Comparison of ENCODE assay signal across 29 mouse cellular contexts in genomic region chr11:26814601-26815000, GRCm38 (mm10).
DNase-seq lines count a peak whose midpoint lies in the region; ATAC-seq lines count a peak whose summit lies in the region.
"Had no signal": no experiment of that assay in that cellular context is flagged by ENCODE, and none has a peak within 500 bp of the region (broad histone marks: within the 10 kb centered on the region; RNA-seq: fewer than 3 reads in every experiment).

No protein-coding gene starts in this region.

- no peak for ATAC-seq in hindbrain, embryonic 14.5 days (ENCODE audit: low FRiP score)
- no peak for ATAC-seq in hindbrain, embryonic 16.5 days
- ATAC-seq in midbrain, embryonic 13.5 days = no peak
- no peak for ATAC-seq in midbrain, embryonic 11.5 days (ENCODE audit: low FRiP score)
- 0 out of 2 replicates have a peak, but pooled peaks have one; percentile 50 for ATAC-seq in midbrain, embryonic 15.5 days (replicated peaks)
- ATAC-seq in neural tube, embryonic 13.5 days (ENCODE audit: low read depth) = peak; percentile 43; the same call in 1 of the 2 replicates
- ATAC-seq: inflammation-experienced regulatory T-cells, adult 6 months; Patski had no signal

- H3K4me1 ChIP-seq in hindbrain, embryonic 14.5 days (replicated peaks; ENCODE audit: control insufficient read depth, insufficient read depth, low read length) = no peaks in the 10 kb centered on the region; the same call in 1 of the 2 replicates
- no peaks in the 10 kb centered on the region for H3K4me1 ChIP-seq in hindbrain, embryonic 16.5 days (ENCODE audit: control insufficient read depth, insufficient read depth, low read depth, low read length)
- no peaks in the 10 kb centered on the region for H3K4me1 ChIP-seq in midbrain, embryonic 13.5 days (replicated peaks)
- H3K4me1 ChIP-seq in midbrain, embryonic 11.5 days (ENCODE audit: control insufficient read depth, insufficient read depth, low read length) = no peaks in the 10 kb centered on the region
- 0 out of 2 replicates have a peak, but pooled peaks cover 4% of the 10 kb centered on the region for H3K4me1 ChIP-seq in midbrain, embryonic 15.5 days
- peaks cover 8% of the 10 kb centered on the region for H3K4me1 ChIP-seq in neural tube, embryonic 13.5 days (replicated peaks)
- H3K4me1 ChIP-seq: embryonic facial prominence, embryonic 10.5 days; embryonic facial prominence, embryonic 13.5 days; heart, embryonic 12.5 days; heart, embryonic 15.5 days; hindbrain, embryonic 10.5 days had no signal

- WGBS in hindbrain, embryonic 14.5 days = 77% methylated on average over 3 of the region's 3 CpGs
- WGBS in hindbrain, embryonic 16.5 days = 82% methylated on average over 3 of the region's 3 CpGs
- 86% methylated on average over 3 of the region's 3 CpGs for WGBS in midbrain, embryonic 13.5 days
- WGBS in midbrain, embryonic 11.5 days = 92% methylated on average over 3 of the region's 3 CpGs
- WGBS in midbrain, embryonic 15.5 days = 88% methylated on average over 3 of the region's 3 CpGs
- WGBS in neural tube, embryonic 13.5 days = 80% methylated on average over 3 of the region's 3 CpGs

- H3K36me3 ChIP-seq in hindbrain, embryonic 14.5 days (replicated peaks; ENCODE audit: control insufficient read depth, insufficient read depth) = no peaks in the 10 kb centered on the region
- H3K36me3 ChIP-seq in hindbrain, embryonic 16.5 days (ENCODE audit: control insufficient read depth, insufficient read depth, low read length) = no peaks in the 10 kb centered on the region
- H3K36me3 ChIP-seq in midbrain, embryonic 13.5 days = no peaks in the 10 kb centered on the region
- no peaks in the 10 kb centered on the region for H3K36me3 ChIP-seq in midbrain, embryonic 11.5 days (ENCODE audit: control insufficient read depth, insufficient read depth, low read length)
- no peaks in the 10 kb centered on the region for H3K36me3 ChIP-seq in midbrain, embryonic 15.5 days (replicated peaks)
- H3K36me3 ChIP-seq in neural tube, embryonic 13.5 days = no peaks in the 10 kb centered on the region
- H3K36me3 ChIP-seq: embryonic facial prominence, embryonic 10.5 days; embryonic facial prominence, embryonic 13.5 days; forebrain, embryonic 15.5 days; G1E; heart, embryonic 12.5 days; heart, embryonic 15.5 days; hindbrain, embryonic 10.5 days had no signal

- H3K27me3 ChIP-seq in hindbrain, embryonic 14.5 days (ENCODE audit: control insufficient read depth, insufficient read depth, low read length) = no peaks in the 10 kb centered on the region
- no peaks in the 10 kb centered on the region for H3K27me3 ChIP-seq in hindbrain, embryonic 16.5 days (replicated peaks; ENCODE audit: control insufficient read depth, insufficient read depth, low read length)
- H3K27me3 ChIP-seq in midbrain, embryonic 13.5 days = no peaks in the 10 kb centered on the region
- H3K27me3 ChIP-seq in midbrain, embryonic 11.5 days (ENCODE audit: control insufficient read depth, insufficient read depth, low read length) = no peaks in the 10 kb centered on the region
- no peaks in the 10 kb centered on the region for H3K27me3 ChIP-seq in midbrain, embryonic 15.5 days (replicated peaks)
- no peaks in the 10 kb centered on the region for H3K27me3 ChIP-seq in neural tube, embryonic 13.5 days
- H3K27me3 ChIP-seq: CH12.LX; embryonic facial prominence, embryonic 13.5 days; forebrain, embryonic 15.5 days; heart, embryonic 12.5 days; heart, embryonic 15.5 days had no signal

- no peak overlapping the region for H3K9ac ChIP-seq in hindbrain, embryonic 14.5 days
- H3K9ac ChIP-seq in hindbrain, embryonic 16.5 days (ENCODE audit: low read depth, low read length) = no peak overlapping the region
- no peak overlapping the region for H3K9ac ChIP-seq in midbrain, embryonic 13.5 days (replicated peaks)
- no peak overlapping the region for H3K9ac ChIP-seq in midbrain, embryonic 11.5 days (ENCODE audit: low read length)
- H3K9ac ChIP-seq in midbrain, embryonic 15.5 days = no peak overlapping the region
- H3K9ac ChIP-seq in neural tube, embryonic 13.5 days = no peak overlapping the region
- H3K9ac ChIP-seq: embryonic facial prominence, embryonic 13.5 days; forebrain, embryonic 15.5 days; heart, embryonic 12.5 days; heart, embryonic 15.5 days had no signal

- H3K9me3 ChIP-seq in hindbrain, embryonic 14.5 days (ENCODE audit: control insufficient read depth, low read length) = no peaks in the 10 kb centered on the region
- H3K9me3 ChIP-seq in hindbrain, embryonic 16.5 days (ENCODE audit: control insufficient read depth, low read length) = no peaks in the 10 kb centered on the region
- H3K9me3 ChIP-seq in midbrain, embryonic 13.5 days = no peaks in the 10 kb centered on the region
- H3K9me3 ChIP-seq in midbrain, embryonic 11.5 days (ENCODE audit: control insufficient read depth, low read length) = no peaks in the 10 kb centered on the region
- H3K9me3 ChIP-seq in midbrain, embryonic 15.5 days = no peaks in the 10 kb centered on the region
- no peaks in the 10 kb centered on the region for H3K9me3 ChIP-seq in neural tube, embryonic 13.5 days
- H3K9me3 ChIP-seq: embryonic facial prominence, embryonic 10.5 days; embryonic facial prominence, embryonic 13.5 days; forebrain, embryonic 15.5 days; G1E; heart, embryonic 12.5 days; heart, embryonic 15.5 days; hindbrain, embryonic 10.5 days had no signal

- no peak overlapping the region for H3K4me3 ChIP-seq in hindbrain, embryonic 14.5 days (replicated peaks; ENCODE audit: low read length)
- H3K4me3 ChIP-seq in hindbrain, embryonic 16.5 days (ENCODE audit: low read length) = no peak overlapping the region
- H3K4me3 ChIP-seq in midbrain, embryonic 13.5 days (replicated peaks) = no peak overlapping the region
- no peak overlapping the region for H3K4me3 ChIP-seq in midbrain, embryonic 11.5 days (ENCODE audit: low read depth, low read length)
- no peak overlapping the region for H3K4me3 ChIP-seq in midbrain, embryonic 15.5 days
- H3K4me3 ChIP-seq in neural tube, embryonic 13.5 days = no peak overlapping the region
- H3K4me3 ChIP-seq: embryonic facial prominence, embryonic 10.5 days; embryonic facial prominence, embryonic 13.5 days; heart, embryonic 12.5 days; heart, embryonic 15.5 days; hindbrain, embryonic 10.5 days had no signal

- H3K27ac ChIP-seq in hindbrain, embryonic 14.5 days = peak overlapping the region; percentile 52; the same call in 1 of the 2 replicates
- H3K27ac ChIP-seq in hindbrain, embryonic 16.5 days (ENCODE audit: low read depth, low read length) = no peak overlapping the region
- H3K27ac ChIP-seq in midbrain, embryonic 13.5 days = peak overlapping the region; percentile 63; the same call in 1 of the 2 replicates
- no peak overlapping the region for H3K27ac ChIP-seq in midbrain, embryonic 11.5 days (ENCODE audit: low read depth, low read length)
- H3K27ac ChIP-seq in midbrain, embryonic 15.5 days = no peak overlapping the region
- peak overlapping the region; percentile 77 for H3K27ac ChIP-seq in neural tube, embryonic 13.5 days (replicated peaks)
- H3K27ac ChIP-seq: embryonic facial prominence, embryonic 10.5 days; embryonic facial prominence, embryonic 13.5 days; heart, embryonic 15.5 days; hindbrain, embryonic 10.5 days; hindbrain, postnatal 0 days had no signal

- DNase-seq in hindbrain, embryonic 14.5 days (ENCODE audit: low spot score) = no peak
- no peak for DNase-seq in midbrain, embryonic 11.5 days (ENCODE audit: low spot score, missing footprints)
- DNase-seq in cerebellum, adult 8-10 months = no peak
- DNase-seq in layer of hippocampus, postnatal 25 days (ENCODE audit: extremely low spot score in 1 of 2, low spot score in 1 of 2) = no peak
- DNase-seq: adrenal gland, postnatal 14 days; B cell, adult 2 months; cerebellum, adult 11 months; cerebellum, adult 2 months; cerebellum, postnatal 10 days; cerebellum, postnatal 36 days; gastrocnemius, postnatal 25 days; heart, adult 18-20 months; heart, postnatal 10 days; heart, postnatal 36 days had no signal

- H3K4me2 ChIP-seq in hindbrain, embryonic 14.5 days (replicated peaks) = peak overlapping the region; percentile 43; the same call in 1 of the 2 replicates
- no peak overlapping the region for H3K4me2 ChIP-seq in hindbrain, embryonic 16.5 days (ENCODE audit: low read length)
- H3K4me2 ChIP-seq in midbrain, embryonic 13.5 days (replicated peaks) = no peak overlapping the region; the same call in 1 of the 2 replicates
- H3K4me2 ChIP-seq in midbrain, embryonic 11.5 days = no peak overlapping the region
- no peak overlapping the region; the same call in 1 of the 2 replicates for H3K4me2 ChIP-seq in midbrain, embryonic 15.5 days
- H3K4me2 ChIP-seq in neural tube, embryonic 13.5 days = peak overlapping the region; percentile 40; the same call in 1 of the 2 replicates
- H3K4me2 ChIP-seq: embryonic facial prominence, embryonic 13.5 days; heart, embryonic 12.5 days; heart, embryonic 15.5 days had no signal

Comparison
In these comparisons a context has a peak if more than half of its experiments do, and no peak if none do; other contexts are left out.
1. ATAC-seq: peak in midbrain, embryonic 15.5 days (single experiment) and neural tube, embryonic 13.5 days (single experiment); none in hindbrain, embryonic 14.5 days (single experiment), hindbrain, embryonic 16.5 days (single experiment), midbrain, embryonic 13.5 days (single experiment) and midbrain, embryonic 11.5 days (single experiment).
2. H3K27ac ChIP-seq: peak in hindbrain, embryonic 14.5 days (single experiment), midbrain, embryonic 13.5 days (single experiment) and neural tube, embryonic 13.5 days (single experiment); none in hindbrain, embryonic 16.5 days (single experiment), midbrain, embryonic 11.5 days (single experiment) and midbrain, embryonic 15.5 days (single experiment).
3. H3K4me2 ChIP-seq: peak in hindbrain, embryonic 14.5 days (single experiment) and neural tube, embryonic 13.5 days (single experiment); none in hindbrain, embryonic 16.5 days (single experiment), midbrain, embryonic 13.5 days (single experiment), midbrain, embryonic 11.5 days (single experiment) and midbrain, embryonic 15.5 days (single experiment).